Mouse (Mus musculus): Measurements from ENCODE around the gene Large2. TPM values are rescaled to one million over a fixed set of nuclear protein-coding genes. Genes with fewer than 3 reads are reported as not detected.

Gene Large2
- polyA plus RNA-seq, 1 experiment from 2014 or later, result 2.7 TPM

GRCm38 (mm10) chr2:92353402-92353801, 21.3 kb downstream of the Large2 start:
- no peaks in the 10 kb centered on the region for H3K9me3 ChIP-seq (ENCODE audit: low read length)
- no peak overlapping the region for H3K27ac ChIP-seq (ENCODE audit: low read depth)
- WGBS (ENCODE audit: insufficient replicate concordance), result 72% methylated on average over 5 of the region's 5 CpGs
- H3K4me3 ChIP-seq (ENCODE audit: low read depth, low read length), result no peak overlapping the region
- no peak for DNase-seq
- no peak for ATAC-seq
- peaks cover 38% of the 10 kb centered on the region for H3K36me3 ChIP-seq (replicated peaks; ENCODE audit: insufficient read depth, low read length)
- peaks cover 8% of the 10 kb centered on the region; the same call in 1 of the 2 replicates for H3K4me1 ChIP-seq (ENCODE audit: insufficient read depth)
- H3K4me2 ChIP-seq (ENCODE audit: low read depth, low read length), result no peak overlapping the region
- H3K9ac ChIP-seq (replicated peaks), result no peak overlapping the region
- no peak for TF ChIP-seq CTCF (IDR thresholded peaks at IDR 0.05; ENCODE audit: low read depth)
- no peaks in the 10 kb centered on the region for H3K27me3 ChIP-seq (ENCODE audit: insufficient read depth, low read length)

- Histone ChIP-seq H3K36me3 (replicated peaks; ENCODE audit: insufficient read depth, low read length) (peaks cover 18% of the 10 kb centered on the region), H3K4me2 (ENCODE audit: low read depth, low read length) (no peak overlapping the region), H3K27me3 (ENCODE audit: insufficient read depth, low read length) (no peaks in the 10 kb centered on the region), H3K9me3 (ENCODE audit: low read length) (no peaks in the 10 kb centered on the region), H3K9ac (replicated peaks) (no peak overlapping the region), H3K4me1 (ENCODE audit: insufficient read depth) (peaks cover 8% of the 10 kb centered on the region; the same call in 1 of the 2 replicates), H3K27ac (ENCODE audit: low read depth) (peak overlapping the region; percentile 23), H3K4me3 (ENCODE audit: low read depth, low read length) (no peak overlapping the region)
- TF ChIP-seq EP300 (IDR thresholded peaks at IDR 0.05; ENCODE audit: low read depth) (no peak), CTCF (IDR thresholded peaks at IDR 0.05; ENCODE audit: low read depth) (no peak)
- DNase-seq (no peak), ATAC-seq (peak; percentile 84)
- 53% methylated on average over 5 of the region's 5 CpGs for WGBS (ENCODE audit: insufficient replicate concordance)
Observed at GRCm38 (mm10) chr2:92350686-92351085, 24.0 kb downstream of the Large2 start.

GRCm38 (mm10) chr2:92349589-92350425, 24.9 kb downstream of the Large2 start:
- ATAC-seq (peak; percentile 58), DNase-seq (no peak)
- no peaks in the 10 kb centered on the region for H3K27me3 ChIP-seq (ENCODE audit: insufficient read depth, low read length)
- no peak overlapping the region for H3K9ac ChIP-seq (replicated peaks)
- peak overlapping the region; percentile 22; the same call in 1 of the 2 replicates for H3K27ac ChIP-seq (ENCODE audit: low read depth)
- peaks cover 21% of the 10 kb centered on the region for H3K36me3 ChIP-seq (replicated peaks; ENCODE audit: insufficient read depth, low read length)
- H3K9me3 ChIP-seq (ENCODE audit: low read length), result no peaks in the 10 kb centered on the region
- TF ChIP-seq EP300 (IDR thresholded peaks at IDR 0.05; ENCODE audit: low read depth) (no peak), CTCF (IDR thresholded peaks at IDR 0.05; ENCODE audit: low read depth) (no peak)
- H3K4me1 ChIP-seq (ENCODE audit: insufficient read depth), result peaks cover 8% of the 10 kb centered on the region; the same call in 1 of the 2 replicates
- H3K4me3 ChIP-seq (ENCODE audit: low read depth, low read length), result no peak overlapping the region
- no peak overlapping the region for H3K4me2 ChIP-seq (ENCODE audit: low read depth, low read length)
- WGBS (ENCODE audit: insufficient replicate concordance), result 66% methylated on average over 6 of the region's 6 CpGs

DNA sequence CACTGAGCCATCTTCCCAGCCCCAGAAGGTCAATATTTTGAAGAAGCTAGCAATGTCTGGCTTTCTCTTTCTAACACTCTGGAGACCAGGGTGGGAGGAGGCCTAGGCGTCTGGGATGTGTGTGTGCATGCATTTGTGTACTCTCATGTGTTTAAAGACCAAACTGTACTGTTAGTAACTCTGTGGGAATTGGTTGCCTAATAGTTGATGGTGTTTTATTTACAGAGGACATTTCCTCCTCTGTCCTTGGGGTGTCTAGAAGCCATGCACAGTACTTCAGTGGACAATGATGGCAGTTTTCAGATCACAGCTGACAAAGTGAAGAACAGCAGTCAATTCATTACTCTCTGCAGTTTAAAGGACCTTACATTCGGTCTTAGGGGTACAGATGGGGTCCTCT, 27.5 kb downstream of the Large2 start:
- Histone ChIP-seq H3K9me3 (ENCODE audit: low read length) (no peaks in the 10 kb centered on the region), H3K4me1 (ENCODE audit: insufficient read depth) (peaks cover 8% of the 10 kb centered on the region; the same call in 1 of the 2 replicates), H3K27ac (ENCODE audit: low read depth) (no peak overlapping the region), H3K4me3 (ENCODE audit: low read depth, low read length) (no peak overlapping the region), H3K27me3 (ENCODE audit: insufficient read depth, low read length) (no peaks in the 10 kb centered on the region), H3K9ac (replicated peaks) (no peak overlapping the region), H3K4me2 (ENCODE audit: low read depth, low read length) (no peak overlapping the region), H3K36me3 (replicated peaks; ENCODE audit: insufficient read depth, low read length) (peaks cover 26% of the 10 kb centered on the region)
- no peak for TF ChIP-seq EP300 (IDR thresholded peaks at IDR 0.05; ENCODE audit: low read depth)
- DNase-seq (no peak), ATAC-seq (no peak)
- 56% methylated on average over 2 of the region's 2 CpGs for WGBS (ENCODE audit: insufficient replicate concordance)

GRCm38 (mm10) chr2:92342418-92342817, 32.3 kb downstream of the Large2 start:
- H3K27me3 ChIP-seq (ENCODE audit: insufficient read depth, low read length), result no peaks in the 10 kb centered on the region
- DNase-seq (no peak), ATAC-seq (no peak)
- H3K4me2 ChIP-seq (ENCODE audit: low read depth, low read length), result no peak overlapping the region
- H3K36me3 ChIP-seq (replicated peaks; ENCODE audit: insufficient read depth, low read length), result peaks cover 13% of the 10 kb centered on the region; the same call in 1 of the 2 replicates
- H3K9me3 ChIP-seq (ENCODE audit: low read length), result no peaks in the 10 kb centered on the region
- no peak overlapping the region for H3K27ac ChIP-seq (ENCODE audit: low read depth)
- no peak overlapping the region for H3K9ac ChIP-seq (replicated peaks)
- H3K4me1 ChIP-seq (ENCODE audit: insufficient read depth), result no peaks in the 10 kb centered on the region
- no peak overlapping the region for H3K4me3 ChIP-seq (ENCODE audit: low read depth, low read length)
- TF ChIP-seq CTCF (IDR thresholded peaks at IDR 0.05; ENCODE audit: low read depth) (no peak), EP300 (IDR thresholded peaks at IDR 0.05; ENCODE audit: low read depth) (no peak)

- TF ChIP-seq EP300 (IDR thresholded peaks at IDR 0.05; ENCODE audit: low read depth) (no peak), CTCF (IDR thresholded peaks at IDR 0.05; ENCODE audit: low read depth) (no peak)
- Histone ChIP-seq H3K36me3 (replicated peaks; ENCODE audit: insufficient read depth, low read length) (peaks cover 19% of the 10 kb centered on the region), H3K27me3 (ENCODE audit: insufficient read depth, low read length) (no peaks in the 10 kb centered on the region), H3K27ac (ENCODE audit: low read depth) (no peak overlapping the region), H3K9me3 (ENCODE audit: low read length) (no peaks in the 10 kb centered on the region), H3K4me3 (ENCODE audit: low read depth, low read length) (no peak overlapping the region), H3K4me2 (ENCODE audit: low read depth, low read length) (no peak overlapping the region), H3K9ac (replicated peaks) (no peak overlapping the region), H3K4me1 (ENCODE audit: insufficient read depth) (no peaks in the 10 kb centered on the region)
- no peak for ATAC-seq
- no peak for DNase-seq
- 86% methylated on average over 2 of the region's 2 CpGs for WGBS (ENCODE audit: insufficient replicate concordance)
Observed at GRCm38 (mm10) chr2:92331871-92332270, 42.8 kb downstream of the Large2 start.
